Mouse (Mus musculus) CD4-positive, CD25-positive, alpha-beta regulatory T cell, adult 2 months (primary cell): Measurements from ENCODE around the gene Smarcd3.

ENCODE experiments used
- DNase-seq: peaks from one replicate; pipeline ENCODE4 v3.0.0-alpha.2; 2012; ENCODE audit warnings: low read depth, low spot score

The Smarcd3 gene

GRCm38 (mm10) chr5:24623986-24624821 is at the start of gene Smarcd3:
Smarcd3 (minus strand) TSS chr5:24624411.
- DNase-seq, result peak; percentile 29

- no peak for DNase-seq
Measured at GRCm38 (mm10) chr5:24661457-24661856, 37.2 kb upstream of the Smarcd3 start.

- DNase-seq, result no peak
Measured at GRCm38 (mm10) chr5:24659708-24660423, 35.7 kb upstream of the Smarcd3 start.

DNA sequence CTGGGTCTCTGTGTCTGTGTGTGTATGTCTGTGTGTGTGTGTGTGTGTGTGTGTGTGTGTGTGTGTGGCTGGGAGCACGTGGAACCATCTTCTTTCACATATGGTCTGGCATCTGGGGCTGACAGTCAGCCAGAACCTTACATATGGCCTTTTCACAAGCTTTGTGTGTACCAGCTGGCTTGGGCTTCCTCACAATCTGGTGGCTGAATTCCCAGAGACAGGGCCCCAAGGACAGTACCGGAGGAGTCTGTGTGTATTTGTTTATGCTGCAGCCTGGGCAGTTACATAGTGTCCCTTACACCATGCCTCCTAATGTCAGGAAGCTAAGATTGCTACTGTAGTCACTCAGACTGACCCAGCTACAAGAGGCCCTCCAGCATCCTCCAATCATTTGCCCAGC is 32.9 kb upstream of the Smarcd3 start:
- no peak for DNase-seq

DNA sequence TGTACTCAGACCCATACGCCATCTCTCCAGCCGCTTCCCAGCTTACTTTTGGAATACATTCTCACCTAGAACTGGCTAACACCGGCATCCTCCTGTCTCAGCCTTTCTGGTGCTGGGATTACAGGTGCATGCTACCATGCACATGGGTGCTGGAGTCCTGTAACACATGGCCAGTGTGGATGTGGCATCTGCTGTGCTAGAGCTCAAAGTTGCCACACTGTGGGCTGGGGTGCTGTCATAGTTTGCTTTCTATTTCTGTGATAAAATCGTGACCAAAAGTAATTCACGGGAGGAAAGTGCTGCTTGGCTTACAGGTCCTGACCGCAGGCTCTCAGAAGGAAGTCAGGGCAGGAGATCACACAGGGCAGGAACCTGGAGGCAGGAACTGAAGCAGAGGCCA is 30.3 kb upstream of the Smarcd3 start:
- no peak for DNase-seq

DNA sequence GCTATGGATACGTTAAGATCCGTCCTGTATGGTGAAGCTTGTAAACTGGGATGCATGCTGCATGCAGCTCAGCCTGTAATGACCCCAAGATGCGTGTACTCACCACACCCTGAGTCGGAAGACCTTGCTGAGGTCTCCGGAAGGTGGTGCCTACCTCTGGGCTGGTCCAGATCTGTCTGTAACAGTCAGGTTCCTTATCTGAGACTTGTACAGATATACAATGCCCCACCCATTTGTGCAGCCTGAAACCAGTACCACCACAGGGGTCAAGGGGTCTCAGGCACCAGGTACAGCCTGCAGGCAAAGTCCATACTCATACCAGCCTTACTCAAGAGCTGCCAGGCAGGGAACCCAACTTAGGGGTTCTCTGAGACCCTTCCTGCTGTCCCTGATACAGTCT is 28.6 kb upstream of the Smarcd3 start:
- DNase-seq, result no peak

- DNase-seq, result peak; percentile 83
Measured at GRCm38 (mm10) chr5:24651768-24652752, 27.8 kb upstream of the Smarcd3 start.

DNA sequence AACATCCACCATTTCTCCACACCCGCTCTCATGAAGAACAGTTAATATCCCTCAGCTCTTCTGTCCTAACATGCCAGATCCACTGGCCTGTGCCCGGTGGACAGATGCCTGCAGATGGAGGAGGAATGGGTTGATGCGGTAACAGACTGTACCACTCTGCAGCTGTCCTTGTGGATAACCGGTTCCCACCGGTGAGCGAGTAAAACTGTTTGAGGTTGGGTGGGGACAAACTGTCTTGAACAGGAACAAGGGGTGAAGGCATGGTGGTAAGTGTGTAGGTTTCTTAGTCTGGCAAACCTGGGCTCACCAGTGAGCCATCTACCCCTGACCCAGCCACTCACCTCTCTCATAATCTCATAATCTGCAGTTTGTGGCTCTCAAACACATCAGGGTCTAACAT is 27.1 kb upstream of the Smarcd3 start:
- DNase-seq, result no peak

DNA sequence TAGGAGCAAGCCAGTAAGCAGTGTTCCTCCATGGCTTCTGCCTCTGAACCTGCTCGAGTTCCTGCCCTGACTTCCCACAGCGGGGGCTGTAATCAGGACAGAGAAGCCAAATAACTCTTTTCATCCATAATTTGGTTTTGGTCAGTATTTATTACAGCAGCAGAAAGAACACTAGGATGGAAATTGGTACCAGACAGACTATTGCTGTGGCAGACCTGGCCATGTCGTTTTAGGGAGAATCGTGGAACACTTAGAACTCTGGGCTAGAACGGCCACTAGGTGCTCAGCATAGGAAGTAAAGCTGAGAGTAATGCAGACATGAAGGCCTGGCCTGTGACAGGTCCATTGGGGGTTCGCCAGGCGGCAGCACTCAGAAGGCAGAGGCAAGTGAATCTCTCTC is 25.5 kb upstream of the Smarcd3 start:
- DNase-seq, result no peak

DNA sequence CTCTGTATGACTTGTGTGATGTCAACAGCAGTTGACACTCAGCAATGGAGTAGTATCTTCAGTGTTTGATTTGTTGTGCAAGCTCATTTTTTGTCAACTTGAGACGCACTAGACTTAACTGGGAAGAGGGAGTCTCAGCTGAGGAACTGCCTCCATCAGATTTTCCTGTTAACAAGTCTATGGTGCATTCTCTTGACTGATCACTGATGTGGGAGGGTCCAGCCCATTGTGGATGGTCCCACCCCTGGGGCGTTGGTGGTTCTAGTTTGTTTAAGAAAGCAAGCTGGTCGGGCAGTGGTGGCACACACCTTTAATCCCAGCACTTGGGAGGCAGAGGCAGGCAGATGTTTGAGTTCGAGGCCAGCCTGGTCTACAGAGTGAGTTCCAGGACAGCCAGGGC is 25.0 kb upstream of the Smarcd3 start:
- no peak for DNase-seq

- no peak for DNase-seq
Measured at GRCm38 (mm10) chr5:24645454-24645853, 21.2 kb upstream of the Smarcd3 start.

DNA sequence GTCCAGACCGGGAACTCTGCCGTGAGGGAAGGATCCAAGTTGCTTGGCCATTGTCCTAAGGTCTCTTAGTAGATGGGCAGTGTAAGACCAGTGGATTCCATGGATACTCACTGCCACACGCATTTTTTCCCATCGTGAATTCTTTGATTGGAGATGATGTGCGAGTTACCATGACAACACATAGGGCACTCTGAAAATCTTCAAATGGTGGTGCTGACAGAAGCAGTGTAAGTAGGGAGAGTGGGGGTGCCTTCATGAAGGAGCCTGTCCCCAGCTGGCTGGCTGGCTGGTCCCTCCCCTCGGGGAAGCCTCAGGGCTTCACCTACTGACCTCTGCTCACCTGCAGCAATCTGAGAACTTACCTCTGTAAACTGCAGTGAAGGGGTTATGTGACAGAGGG is 14.9 kb upstream of the Smarcd3 start:
- no peak for DNase-seq

DNA sequence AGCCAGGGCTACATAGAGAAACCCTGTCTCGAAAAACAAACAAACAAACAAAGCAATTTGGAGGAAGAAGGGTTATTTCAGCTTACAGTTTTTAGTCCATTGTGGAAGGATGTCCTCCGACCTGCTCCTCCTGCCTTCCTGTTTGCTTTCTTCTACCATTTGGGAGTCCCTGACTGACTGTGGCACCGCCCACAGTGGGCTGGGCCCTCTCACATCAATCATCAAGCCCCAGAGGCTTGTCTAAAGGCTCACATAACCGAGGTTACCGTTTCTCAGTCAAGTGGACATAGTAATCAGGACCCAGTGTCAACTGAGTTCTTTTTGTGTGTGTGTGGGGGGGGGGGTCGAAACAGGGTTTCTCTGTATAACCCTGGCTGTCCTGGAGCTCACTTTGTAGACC is 13.9 kb upstream of the Smarcd3 start:
- DNase-seq, result no peak

- DNase-seq, result no peak
Measured at GRCm38 (mm10) chr5:24636987-24637386, 12.8 kb upstream of the Smarcd3 start.

GRCm38 (mm10) chr5:24635526-24636141 is 11.4 kb upstream of the Smarcd3 start:
- DNase-seq, result no peak

DNA sequence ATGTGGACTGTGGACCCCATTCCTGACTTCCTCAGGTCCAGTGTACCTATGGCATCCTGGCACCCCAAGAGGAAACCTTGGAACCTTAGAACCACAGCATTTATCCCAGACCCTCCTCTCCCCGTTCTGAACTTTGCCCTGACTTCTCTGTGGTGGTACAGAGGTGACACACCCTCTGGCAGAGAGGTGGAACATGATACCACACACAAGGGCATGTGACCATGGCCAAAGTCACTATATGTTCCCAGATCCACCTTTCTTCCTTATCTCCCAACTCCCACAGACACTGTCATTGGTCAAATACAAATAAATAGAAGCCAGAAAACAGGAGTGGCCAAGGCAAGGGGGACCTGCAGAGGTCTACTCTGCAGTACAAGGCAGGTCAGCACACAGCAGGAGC is 10.9 kb upstream of the Smarcd3 start:
- DNase-seq, result no peak

GRCm38 (mm10) chr5:24629712-24630111 is 5.5 kb upstream of the Smarcd3 start:
- peak; percentile 17 for DNase-seq

DNA sequence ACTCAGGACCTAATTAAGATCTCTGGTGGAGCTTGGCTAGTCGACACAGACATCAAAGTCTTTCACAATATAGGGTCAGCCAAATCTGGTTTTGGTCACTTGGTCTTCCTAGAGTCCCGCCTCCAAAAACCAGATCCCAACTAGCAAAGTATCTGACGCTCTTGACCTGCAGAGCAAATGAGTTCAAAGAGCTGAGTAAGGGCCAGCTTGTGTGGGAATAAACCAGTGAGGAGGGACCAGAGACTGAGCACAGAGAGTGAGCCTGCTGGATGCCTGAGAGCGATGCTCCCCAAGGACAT is 560 bp upstream of the Smarcd3 start:
- no peak for DNase-seq

DNA sequence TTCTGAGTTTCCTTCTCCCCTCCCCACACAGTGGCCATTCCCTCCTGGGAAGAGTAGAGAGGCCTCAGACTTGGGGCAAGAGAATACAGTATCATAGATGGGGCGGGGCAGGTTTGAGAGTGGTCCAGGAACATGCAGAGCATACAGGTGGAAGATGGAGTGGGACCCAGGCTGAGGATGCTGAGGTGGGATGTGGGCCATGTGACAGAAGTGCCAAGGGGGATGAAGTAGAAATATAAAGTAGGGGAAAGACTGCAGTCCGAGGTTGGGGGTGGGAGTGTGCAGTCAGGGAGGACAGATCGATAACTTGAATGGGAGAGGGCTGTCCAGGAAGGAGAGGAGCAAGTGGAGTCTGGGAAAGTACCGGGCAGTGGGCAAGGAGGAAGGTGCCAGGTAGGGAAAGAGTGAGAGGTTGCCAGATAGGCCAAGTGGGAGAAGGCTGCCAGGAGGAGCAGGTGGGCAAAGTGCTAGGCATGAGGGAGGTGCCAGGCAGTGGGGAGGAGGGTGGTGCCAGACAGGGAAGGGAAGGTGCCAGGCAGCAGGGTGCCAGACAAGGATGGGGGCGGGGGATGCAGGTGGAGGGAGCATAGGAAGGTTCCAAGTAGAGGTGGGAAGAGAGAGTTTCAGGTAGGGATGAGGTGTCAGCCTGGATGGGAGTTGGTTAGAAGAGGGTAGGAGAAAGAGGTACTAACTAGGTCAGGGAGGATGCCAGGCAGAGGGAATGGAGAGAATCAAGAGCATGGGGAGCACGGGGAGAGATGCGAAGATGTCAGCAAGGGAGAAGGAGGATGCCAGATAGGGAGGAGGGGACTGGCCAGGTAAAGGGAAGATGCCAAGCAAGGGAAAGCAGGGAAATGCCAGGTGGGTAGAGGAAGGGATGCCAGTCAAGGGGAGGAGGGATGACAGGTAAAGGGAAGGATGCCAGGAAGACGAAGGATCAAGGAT is 898 bp downstream of the Smarcd3 start:
- no peak for DNase-seq

DNA sequence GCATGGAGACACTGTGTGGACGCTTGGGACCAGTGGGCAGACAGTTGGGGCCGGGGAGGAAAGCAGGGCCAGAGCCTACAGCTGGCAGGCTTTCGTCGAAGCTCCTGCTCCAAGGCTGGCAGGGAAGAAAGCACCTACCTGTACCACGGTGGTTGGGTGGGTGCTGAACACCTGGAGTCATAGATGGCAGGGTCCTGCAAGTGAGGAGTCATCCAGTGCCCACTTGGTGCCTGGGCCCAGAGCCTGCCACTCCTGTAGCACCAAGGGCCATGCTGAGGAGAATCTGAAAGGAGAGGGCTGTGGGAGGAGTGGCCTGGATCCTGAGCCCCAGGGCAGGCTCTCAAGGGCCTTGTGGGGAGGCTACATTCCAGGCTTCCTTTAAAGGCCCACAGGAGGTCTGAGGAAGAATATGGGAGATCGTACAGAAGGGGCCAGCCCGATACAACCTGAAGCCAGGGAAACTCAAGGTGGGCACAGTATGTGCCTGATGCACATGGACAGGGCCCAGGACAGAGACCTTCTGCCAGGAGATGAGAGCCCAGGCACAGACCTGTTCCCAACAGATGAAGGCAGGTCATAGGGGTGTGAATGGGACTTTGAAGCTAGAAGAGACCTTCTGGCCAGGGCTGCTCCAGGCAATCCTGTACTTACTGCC is 1.7 kb downstream of the Smarcd3 start:
- DNase-seq, result no peak
